Mouse (Mus musculus) adrenal gland, postnatal 10 days (tissue): ENCODE measurements at regions not wholly inside any gene's neighbourhood (a gene's known extent, or its start where the extent isn't known, plus 50 kb on each side); places are given as distances from the start of the nearest gene placed in this dataset.

Experiments
- DNase-seq: peaks from one replicate; pipeline ENCODE4 v3.0.0; 2021; ENCODE audit warnings: mixed read lengths

DNA sequence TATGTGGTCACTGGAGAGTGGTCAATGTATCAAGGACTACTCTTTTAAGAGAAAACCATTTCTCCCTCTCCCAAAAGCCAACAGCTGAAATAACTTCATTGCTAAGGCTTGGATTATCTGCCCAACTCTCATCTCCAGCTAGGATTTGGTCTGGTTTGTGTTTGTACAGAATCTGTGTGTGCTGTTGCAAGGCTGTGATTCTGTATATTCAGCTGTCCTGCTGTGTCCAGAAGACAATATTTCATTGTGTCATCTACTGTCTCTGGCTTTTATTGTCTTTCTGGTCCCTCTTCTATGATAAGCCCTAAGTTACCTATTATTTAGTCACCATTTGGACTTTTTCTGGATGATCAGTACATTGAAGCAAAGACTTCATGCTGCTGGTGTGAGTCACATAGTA, 110.9 kb downstream of the Cenpc1 start:
- no peak for DNase-seq

DNA sequence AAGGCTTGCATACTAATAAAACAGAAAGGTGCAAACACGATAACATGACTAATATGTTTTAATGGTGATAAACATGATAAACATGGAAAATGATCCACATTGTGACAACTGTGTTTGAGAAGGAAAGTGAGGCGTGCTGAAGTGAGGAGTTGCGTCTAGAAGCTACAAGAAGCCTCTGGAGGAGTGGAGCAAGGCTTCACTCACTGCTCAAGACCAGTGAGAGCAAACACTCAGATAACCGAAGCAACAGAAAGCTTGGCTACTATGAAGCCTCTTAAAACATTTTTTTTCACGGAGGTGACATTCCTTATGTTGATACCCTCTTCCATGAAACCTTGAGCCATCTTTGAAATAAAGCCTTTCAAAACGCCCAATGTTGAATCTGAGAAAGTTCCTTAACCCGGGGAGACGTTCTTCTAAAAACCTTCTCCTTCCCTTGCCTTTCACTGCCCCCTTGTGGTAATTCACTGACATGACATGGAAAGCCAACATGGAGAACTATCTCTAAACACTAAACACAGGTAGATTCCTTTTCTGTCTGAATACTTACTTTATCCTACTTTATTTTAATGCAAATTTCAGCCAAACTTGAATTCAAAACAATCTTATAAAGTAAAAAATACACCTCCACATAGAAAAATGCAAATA, 128.6 kb downstream of the Cenpc1 start:
- DNase-seq, result peak; percentile 47

DNA sequence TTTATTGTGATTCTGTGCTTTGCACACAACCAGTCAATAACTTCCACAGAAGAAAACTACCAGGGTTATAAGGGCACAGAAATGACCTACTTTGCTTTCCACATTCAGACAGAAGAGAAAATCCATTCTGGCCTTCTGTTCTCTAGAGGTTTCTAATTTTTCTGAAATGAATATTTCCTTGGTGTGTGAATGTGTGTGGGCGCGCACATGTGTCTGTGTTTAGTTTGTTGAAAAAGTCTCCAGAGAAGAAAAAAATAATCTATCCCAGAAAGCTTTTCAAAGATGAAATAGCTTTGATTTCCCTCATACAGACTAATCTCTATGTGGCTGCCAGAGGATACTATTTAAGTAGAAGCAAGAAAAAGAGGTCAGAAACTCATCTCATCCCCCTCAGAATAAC, 147.1 kb downstream of the Cenpc1 start:
- DNase-seq, result no peak

DNA sequence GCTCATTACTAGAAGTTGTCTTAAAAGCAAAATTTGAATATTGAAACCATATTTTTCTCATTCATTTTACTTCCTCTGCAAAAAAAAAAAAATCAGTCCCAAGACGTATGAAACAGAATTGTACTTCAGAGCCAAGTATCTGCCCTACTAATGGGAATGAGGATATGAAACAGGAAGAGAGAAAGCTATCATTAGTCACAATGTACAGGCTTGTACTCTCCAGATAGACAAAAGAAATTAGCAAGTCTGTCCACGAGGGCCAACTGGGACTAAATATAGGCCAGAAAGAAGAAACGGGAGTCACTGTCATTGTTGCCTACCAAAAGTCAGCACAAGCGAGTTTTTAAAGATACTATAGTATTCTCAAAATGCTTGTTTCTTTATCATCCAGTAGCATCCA, 150.4 kb downstream of the Cenpc1 start:
- DNase-seq, result no peak

DNA sequence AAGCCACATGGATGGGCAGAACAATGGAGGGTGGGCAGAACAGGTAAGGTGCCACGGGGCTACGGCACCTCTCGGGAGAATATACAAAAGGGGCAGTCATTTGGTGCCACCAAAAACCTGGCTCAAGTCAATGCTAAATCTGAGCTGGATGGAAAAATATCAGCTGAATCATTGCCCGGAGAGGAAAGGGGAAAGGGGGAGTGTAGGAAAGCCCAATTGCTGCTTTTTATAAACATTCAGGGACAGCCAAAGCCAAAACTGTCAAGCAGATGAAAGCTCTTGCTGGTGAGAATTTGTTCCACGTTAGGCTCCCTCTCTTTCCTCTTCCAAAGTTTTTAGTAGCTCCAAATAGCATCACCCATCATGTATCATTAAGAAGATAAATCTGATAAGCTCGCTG, 168.9 kb downstream of the Cenpc1 start:
- no peak for DNase-seq

DNA sequence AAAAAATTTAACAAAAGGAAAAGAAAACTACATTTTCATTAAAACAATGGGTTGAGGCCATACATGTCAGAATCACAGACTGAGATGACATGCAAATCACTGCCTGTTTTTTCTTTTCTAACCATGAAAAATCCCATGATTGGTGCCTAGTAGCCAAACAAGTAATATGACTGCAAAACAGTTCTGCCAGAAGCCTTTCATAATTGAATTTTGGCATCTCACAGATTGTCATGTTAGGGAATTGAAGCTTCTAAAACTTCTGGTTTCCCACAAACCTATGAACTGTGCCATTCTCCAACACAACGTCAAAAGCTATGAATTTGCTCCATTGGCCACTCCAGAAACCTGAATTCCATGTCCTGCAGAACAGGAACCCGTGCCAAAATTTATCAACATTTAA, 169.6 kb downstream of the Cenpc1 start:
- DNase-seq, result no peak

DNA sequence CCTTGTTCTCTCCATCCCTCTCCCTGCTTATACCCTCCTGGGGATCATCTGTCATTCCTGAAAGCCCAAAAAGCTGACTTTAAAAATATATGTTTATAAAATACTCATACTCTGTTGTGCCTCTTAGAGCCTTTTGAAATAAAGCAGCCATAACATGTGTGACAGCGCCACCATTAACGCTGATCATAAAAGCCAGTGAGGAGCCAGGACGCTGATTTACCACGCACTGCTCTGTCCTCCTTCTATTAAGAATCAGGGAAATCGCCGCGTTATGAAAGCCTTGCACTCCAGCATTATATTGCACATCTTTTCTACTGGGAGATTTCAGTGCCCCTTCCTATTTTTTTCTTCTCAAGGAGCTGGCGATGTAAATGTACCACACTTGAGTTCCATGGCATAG, 195.1 kb downstream of the Cenpc1 start:
- no peak for DNase-seq

DNA sequence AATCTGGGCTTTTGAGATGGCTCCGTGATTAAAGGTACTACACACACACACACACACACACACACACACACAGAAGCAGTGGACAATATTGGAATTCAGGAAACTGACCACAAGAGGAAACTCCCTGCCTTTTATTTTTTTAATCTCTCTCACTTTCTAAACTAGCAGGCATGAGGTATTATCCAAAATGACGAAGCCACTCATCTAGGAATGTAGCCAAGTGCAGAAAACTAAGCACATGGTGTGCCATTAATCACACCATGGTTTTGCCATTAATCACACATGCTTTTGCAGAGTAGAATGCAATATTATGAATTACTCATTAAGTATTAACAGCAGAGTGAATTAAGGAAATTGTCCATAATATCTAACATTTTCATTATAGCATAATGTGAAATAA, 232.8 kb downstream of the Cenpc1 start:
- DNase-seq, result no peak

DNA sequence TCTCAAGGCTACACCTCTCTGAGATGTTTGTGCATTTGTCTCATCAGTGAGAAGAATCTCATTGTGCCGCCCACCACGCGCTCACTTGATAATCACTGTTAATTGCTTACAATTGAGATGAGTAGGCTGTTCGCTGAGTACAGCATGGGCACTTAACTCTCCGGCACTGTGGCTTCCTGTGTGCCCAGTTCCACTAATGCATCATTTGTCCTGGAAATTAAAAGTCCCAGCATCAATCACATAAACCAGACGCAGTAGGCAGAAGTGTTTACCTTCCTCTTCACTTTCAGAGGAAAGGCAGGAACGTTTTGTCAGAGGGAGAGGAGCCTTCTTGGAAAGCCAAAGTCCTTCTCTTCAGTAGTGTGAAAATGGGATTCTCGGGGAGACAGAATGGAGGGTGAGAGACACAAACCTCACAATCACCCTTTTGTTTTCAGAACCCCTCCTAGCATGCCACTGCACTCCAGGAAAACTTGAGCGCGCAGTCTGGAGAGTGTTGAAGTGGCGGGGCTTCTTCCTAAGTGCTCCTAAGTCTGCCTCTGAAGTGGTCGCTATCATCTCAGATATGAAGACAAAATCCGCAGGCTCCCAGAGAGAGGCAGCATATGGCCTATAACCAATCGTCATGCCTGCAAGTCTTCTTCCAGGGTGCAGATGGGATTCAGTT, 269.7 kb downstream of the Cenpc1 start:
- no peak for DNase-seq

DNA sequence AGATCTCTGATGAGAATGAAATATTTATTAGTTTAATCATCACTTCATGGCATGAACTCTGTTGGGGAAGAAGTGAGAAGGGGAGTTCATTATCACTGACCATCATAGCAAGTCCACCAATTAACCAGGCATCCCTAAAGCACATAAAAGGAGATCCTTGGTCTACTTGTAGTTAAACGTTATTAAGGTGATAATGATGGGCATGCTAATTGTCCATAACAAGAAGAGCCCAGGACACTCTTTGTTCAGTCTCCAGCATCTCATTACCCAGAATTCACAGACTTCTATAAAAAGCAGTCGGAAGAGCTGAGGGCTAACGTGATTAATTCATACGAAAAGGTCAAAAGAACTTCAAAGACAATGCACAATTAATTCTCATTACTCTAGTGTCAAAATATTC, 272.2 kb downstream of the Cenpc1 start:
- no peak for DNase-seq

DNA sequence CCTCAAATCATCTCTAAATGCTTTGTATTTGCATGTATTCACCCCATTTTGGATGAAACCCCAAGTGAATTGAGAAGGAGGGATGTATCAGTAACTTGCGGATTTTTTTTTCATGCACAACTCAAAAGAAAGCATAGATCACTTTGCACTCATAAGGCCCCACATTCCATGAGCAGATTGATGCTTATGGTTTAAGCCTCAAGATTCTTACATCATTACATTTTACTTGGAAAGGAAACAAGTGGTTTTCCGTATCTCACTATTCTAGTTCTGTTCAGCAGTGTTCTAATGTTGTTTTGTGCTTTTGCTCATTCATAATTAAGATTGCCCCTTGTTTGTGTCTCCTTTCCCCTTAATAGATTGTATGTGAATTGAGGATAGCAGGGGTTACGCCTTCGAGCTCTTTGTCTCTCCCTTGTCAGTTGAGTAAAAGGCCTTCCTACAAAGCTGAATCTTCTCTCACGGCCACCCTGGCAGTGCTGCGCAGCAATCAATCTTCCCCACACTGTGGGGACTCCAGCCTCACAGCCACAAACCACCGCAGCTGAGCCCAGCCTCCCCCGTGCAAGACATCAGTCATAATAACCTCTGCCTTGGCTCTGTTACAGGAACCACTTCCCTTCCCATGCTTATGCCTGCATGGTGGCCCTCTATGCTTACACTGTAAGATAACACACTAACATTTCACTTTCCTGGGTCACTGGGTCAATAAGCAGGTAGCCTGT, 284.5 kb downstream of the Cenpc1 start:
- no peak for DNase-seq

DNA sequence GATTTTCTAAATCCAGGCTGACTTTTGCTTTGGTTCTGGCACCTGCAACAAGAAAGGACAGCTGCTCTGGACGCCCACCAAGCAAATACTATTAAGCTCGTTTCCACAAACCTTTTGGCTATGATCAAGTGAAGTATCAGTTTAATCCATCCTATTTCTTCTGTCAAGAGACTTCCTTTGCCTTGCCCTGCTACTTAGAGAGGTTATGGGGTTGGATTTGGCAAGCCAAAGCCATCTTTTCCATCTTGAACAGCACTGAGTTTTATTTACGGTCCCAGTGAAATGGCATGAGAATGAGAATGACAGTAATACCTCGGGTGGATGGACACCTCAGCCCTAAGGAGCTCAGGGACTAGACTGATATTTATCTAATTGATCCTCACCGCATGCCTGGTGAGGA, 285.4 kb downstream of the Cenpc1 start:
- DNase-seq, result no peak

DNA sequence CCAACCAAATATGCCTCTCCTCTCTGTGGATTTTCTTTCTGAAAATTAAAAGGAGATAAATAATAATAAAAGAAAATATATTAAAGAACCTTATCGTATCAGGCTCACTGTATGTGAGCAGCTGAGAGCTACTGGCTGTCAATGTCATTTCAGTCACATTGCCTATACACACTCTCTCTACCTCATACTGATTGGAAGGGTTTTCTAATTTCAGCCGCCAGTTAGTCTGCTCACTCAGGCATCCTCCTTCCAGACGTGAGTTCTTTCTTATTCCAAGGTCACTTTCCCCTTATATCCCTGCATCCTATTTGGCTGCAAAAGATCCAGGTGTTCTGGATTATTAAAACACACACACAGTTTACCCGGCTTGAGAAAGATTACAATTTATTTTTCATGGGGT, 286.2 kb downstream of the Cenpc1 start:
- no peak for DNase-seq

DNA sequence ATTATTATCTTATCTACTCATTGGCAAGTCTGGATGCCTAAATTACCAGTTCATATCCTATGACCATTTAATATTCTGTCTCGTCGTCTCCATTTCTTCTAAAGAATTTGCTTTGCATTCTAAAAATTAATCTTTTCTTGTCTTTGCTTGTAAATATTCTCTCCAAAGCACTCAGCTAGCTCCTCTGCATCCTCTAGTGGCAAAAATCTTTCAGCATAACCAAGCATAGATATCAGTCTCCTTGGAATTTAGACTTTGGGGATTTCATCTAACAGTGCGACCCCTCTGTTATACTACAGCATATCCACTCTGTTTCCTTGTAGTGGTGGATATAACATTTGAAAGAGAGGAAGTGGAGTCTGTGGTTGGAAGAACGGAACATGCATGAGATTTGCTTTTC, 292.7 kb downstream of the Cenpc1 start:
- DNase-seq, result no peak

DNA sequence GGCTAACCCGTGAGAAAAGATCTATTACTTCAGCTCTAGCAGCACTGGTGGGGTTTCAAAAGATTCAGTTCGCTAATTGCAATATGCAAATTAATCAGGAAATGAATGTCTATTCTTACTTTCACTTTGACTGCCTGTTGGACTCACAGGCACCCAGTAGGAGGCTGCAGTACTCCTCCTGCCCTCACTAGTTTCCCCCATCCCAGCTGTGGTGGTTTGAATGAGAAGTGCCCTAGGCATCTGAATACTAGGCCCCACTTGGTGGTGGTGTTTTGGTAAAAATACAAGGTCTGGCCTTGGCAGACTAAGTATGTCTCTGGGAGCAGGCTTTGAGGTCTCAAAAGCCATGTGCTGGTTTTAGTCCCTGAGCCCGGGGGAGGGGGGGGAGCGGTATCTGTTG, 293.3 kb downstream of the Cenpc1 start:
- DNase-seq, result no peak

DNA sequence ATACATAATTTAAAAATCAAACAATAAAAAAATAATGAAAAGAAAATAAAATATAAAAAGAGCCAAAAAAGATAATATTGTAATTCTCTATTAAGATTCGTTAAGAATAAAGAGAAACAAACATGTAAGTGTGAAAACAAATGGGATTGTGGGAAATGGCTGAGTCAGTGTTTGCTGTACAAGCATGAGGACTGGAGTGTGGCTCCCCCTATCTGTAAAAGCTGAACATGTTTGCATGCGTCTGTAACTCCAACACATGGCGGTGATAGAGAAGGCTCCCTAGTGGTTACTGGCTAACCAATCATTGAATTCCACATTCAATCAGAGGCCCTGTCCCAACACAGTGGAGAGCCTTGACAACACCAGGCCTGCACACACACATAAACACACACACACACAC, 298.2 kb downstream of the Cenpc1 start:
- no peak for DNase-seq

DNA sequence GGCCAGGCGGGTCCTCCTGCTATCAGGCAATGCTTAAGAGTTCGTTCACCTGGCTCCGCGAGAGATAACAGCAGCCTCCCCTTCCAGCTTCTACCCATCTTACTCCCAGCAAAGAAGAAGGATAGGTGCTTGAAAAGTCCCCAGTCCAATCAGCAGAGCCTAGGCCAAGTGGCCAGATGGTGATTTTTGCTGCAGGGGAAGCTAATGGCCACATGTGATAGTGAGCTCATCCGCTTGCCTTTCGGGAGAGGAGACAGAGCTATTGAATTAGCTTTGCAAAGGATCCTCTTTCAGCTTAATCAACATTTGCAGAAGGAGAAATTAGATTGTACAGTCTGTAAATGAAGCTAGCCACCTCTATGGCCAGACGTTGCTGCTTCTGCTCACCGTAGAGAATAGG, 308.7 kb downstream of the Cenpc1 start:
- peak; percentile 4 for DNase-seq

DNA sequence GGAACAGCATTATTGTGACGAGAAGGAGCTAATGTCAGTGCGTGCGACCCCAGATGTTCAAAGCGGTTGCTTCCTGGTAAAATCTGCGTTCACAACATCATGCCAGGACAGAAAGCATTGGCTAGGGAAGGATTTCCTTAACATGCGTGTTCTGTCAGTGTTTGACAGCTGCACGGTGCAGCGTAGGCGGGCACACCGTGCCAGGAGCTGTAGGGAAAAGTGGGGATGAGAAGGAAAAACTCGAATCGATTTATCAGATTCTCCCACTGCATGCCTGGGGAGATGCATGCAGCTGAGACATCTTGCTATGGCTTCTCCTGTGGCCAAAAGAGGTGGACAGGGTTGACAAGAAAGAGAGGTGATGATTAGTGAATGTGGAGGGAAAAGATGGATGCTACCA, 311.2 kb downstream of the Cenpc1 start:
- DNase-seq, result no peak

DNA sequence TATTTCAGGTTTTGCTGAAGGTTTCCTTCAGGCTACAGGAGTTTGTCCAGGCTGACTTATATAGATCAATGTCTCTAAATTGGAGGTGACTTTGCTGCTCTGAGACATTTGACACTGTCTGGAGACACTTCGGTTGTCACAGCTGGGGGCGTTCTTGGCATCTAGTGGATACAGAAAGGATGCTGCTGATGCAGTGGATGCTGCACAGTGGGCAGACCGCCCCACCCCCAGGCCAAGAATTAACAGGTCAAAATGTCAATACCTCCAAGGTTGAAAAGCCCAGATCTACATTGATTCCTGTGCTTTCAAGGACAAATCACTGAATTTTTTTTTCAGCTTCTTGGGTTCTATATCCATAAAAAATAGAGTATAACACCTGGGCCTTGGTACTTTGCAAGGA, 312.3 kb downstream of the Cenpc1 start:
- DNase-seq, result no peak

DNA sequence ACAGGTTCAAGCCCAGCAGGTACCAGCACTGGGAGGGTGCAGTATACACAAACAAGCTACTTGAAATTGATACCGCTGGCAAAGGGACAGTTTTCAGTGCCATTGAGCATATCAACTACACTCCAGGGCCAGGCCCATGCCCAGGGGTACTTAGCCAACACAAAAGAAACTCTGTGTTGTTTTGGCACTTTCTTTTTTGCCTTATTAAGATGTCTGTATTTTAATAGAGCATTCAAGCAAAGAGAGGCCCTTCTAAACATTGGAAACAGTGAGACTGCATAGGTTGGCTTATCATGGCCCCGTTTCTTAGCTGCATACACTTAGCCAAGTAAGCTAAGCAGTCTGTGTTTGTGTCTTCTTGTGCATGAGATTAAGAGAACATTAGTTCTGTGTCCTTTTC, 313.7 kb downstream of the Cenpc1 start:
- no peak for DNase-seq

DNA sequence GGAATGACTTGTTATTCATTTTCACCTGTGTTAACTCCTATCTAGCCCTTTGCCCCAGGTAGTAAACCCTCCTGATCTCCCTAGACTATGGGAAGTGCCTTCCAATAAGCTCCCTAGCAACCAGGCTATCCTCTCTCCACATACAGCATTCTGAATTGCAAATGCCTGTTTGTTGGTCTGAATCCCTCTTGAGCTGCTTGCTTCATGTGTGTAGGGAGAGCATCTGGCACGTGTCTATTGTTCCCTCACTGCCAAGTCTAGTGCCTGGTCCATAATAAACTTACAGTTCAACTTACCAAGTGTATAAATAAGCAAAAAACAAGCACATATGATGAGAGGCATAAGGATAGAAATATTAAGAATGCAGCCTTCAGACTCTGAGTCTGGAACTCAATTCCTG, 314.5 kb downstream of the Cenpc1 start:
- no peak for DNase-seq

DNA sequence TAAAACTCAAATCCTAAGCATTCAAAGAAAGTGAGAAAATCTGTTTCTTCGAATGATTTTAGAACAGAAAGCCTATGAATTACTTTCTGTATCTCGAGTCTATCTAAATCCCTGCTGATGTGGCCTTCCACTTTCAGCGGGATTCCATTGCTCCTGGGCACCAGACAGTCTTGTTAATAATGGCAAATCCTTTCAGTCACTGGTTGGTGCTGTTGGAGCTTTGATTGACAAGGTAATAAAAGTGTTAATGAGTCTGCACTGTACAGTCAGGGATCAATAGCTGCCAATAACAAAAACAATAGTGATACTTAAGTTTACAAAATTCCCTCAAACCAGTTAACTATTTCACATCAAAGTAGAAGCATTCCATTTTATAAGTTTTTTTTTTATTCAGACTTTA, 335.8 kb downstream of the Cenpc1 start:
- DNase-seq, result no peak

DNA sequence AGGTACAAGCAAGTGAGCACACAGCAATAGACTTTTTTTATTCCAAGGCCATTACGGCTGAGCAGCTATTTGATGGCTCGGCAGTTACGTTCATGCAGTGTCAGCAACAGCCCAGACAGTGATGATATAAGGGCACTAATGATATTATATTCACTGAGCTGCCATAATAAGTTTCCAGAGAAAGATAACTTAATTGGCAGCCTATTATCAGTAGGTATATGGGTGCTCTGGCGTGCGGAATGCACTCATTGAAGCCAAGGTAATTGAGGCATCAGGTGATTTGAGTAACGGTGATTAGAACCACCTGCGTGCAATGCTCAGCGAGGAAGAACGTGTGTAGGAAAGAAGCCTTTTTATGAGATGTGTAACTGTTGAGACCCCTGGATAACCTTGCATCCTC, 358.0 kb downstream of the Cenpc1 start:
- no peak for DNase-seq

DNA sequence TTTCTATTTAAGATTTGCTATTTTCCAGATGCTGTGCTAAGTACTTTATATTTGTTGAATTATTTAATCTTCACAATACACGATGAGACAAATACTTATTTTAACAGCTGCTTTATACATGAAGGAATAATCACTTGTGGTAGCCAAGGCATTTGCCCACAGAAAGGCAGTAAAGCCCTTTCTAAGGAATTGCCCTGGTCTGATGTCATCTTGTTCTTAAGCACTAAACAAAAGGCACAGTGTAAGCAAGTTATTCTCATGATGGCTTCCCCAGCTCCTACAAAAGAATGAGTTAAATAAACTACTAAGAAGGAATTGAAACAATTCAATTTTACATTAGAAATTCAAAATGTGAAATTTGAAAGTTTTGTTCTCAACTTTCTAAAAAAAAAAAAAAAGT, 358.8 kb downstream of the Cenpc1 start:
- DNase-seq, result no peak
